Mouse (Mus musculus) spleen, adult 2 months (tissue): ENCODE data around the gene Abl1.

Experiments
- CTCF ChIP-seq: fragments of 200-500 bp; IDR thresholded peaks from 2 replicates; pipeline ENCODE4 v1.5.1; 2011; ENCODE audit warnings: mild to moderate bottlenecking, inconsistent platforms; ENCODE audit not compliant: insufficient read depth, insufficient read length, insufficient replicate concordance; ENCODE audit errors: extremely low read depth
- POLR2A ChIP-seq: fragments of 200-500 bp; IDR thresholded peaks from 2 replicates; pipeline ENCODE4 v1.6.1; 2011; ENCODE audit warnings: low read depth, low read length, inconsistent platforms

- no peak for TF ChIP-seq POLR2A
- TF ChIP-seq CTCF: no peak
These were observed 869 bp downstream of the Abl1 start for GRCm38 (mm10) chr2:31689045-31689444.
